Mouse (Mus musculus) liver, postnatal 0 days (tissue): Measurements from ENCODE around the gene Dgcr2.

ENCODE experiments used
- CTCF ChIP-seq: sonication (generic); IDR thresholded peaks from 2 replicates; pipeline ENCODE4 v1.5.1; 2016; ENCODE audit warnings: antibody characterized with exemption, low read depth
- EP300 ChIP-seq: IDR thresholded peaks from 2 replicates; pipeline ENCODE4 v1.6.1; 2016; ENCODE audit warnings: antibody characterized with exemption, low read depth, mild to moderate bottlenecking

DNA sequence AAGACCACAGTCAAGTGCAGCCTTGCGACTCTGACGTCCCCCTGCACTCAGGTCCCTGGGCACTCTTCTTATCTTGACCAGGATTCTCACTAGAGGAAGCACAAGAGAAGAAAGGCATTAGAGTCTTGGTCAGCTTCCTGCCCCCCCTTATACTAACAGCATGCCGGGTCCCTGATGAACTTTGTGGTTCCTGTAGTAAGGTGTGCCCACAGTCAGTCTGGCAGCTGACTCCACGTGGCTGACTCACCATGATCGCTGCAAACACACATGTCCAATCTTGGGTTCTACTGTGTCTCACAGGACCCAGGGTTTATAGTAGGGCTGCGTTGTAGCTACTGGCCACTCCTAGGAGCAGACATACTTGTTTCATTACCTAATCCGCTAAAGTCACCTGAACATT, 39.8 kb upstream of the Dgcr2 start:
- no peak for TF ChIP-seq CTCF
- no peak for TF ChIP-seq EP300
